Mouse (Mus musculus) brown adipose tissue, adult 24 weeks (tissue): ENCODE data around the gene Tacc3. TPM values are rescaled to one million over a fixed set of nuclear protein-coding genes. Genes with fewer than 3 reads are reported as not detected.

ENCODE experiments used
- H3K27ac ChIP-seq: fragments of 200-500 bp; replicated peaks from 2 replicates; pipeline ENCODE4 v1.5.1; 2012; ENCODE audit warnings: low read depth, mild to moderate bottlenecking, low read length
- H3K4me1 ChIP-seq: fragments of 200-500 bp; 2 replicates; pipeline ENCODE4 v1.6.1; 2012; ENCODE audit warnings: low read length, mixed read lengths; ENCODE audit not compliant: control insufficient read depth, insufficient read depth, insufficient read length
- H3K4me3 ChIP-seq: fragments of 200-500 bp; 2 replicates; pipeline ENCODE4 v1.5.1; 2012; ENCODE audit warnings: low read depth, mild to moderate bottlenecking, low read length, moderate library complexity; ENCODE audit not compliant: insufficient read depth
- polyA plus RNA-seq: library from polyadenylated mRNA; stranded (reverse); fragments of >200 nt; gene quantifications from 2 replicates; pipeline ENCODE4 v1.2.4, GENCODE M21; 2012; ENCODE audit not compliant: missing spikeins, insufficient read depth, insufficient read length

Gene Tacc3
- polyA plus RNA-seq, 1 experiment = 3.3 TPM

- no peak overlapping the region for H3K4me3 ChIP-seq
- peaks cover 3% of the 10 kb centered on the region; the same call in 1 of the 2 replicates for H3K4me1 ChIP-seq
- no peak overlapping the region for H3K27ac ChIP-seq
These were observed 38.5 kb downstream of the Tacc3 start for GRCm38 (mm10) chr5:33696430-33696829.

- Histone ChIP-seq H3K4me1 (peaks cover 3% of the 10 kb centered on the region; the same call in 1 of the 2 replicates), H3K27ac (no peak overlapping the region), H3K4me3 (no peak overlapping the region)
These were observed 39.6 kb downstream of the Tacc3 start for GRCm38 (mm10) chr5:33697534-33697933.

- Histone ChIP-seq H3K4me1 (peaks cover 3% of the 10 kb centered on the region; the same call in 1 of the 2 replicates), H3K27ac (no peak overlapping the region), H3K4me3 (no peak overlapping the region)
These were observed 40.1 kb downstream of the Tacc3 start for GRCm38 (mm10) chr5:33697947-33698512.

GRCm38 (mm10) chr5:33698669-33699068, 40.7 kb downstream of the Tacc3 start:
- no peak overlapping the region for H3K27ac ChIP-seq
- peaks cover 3% of the 10 kb centered on the region; the same call in 1 of the 2 replicates for H3K4me1 ChIP-seq
- H3K4me3 ChIP-seq = no peak overlapping the region

GRCm38 (mm10) chr5:33700010-33700409, 42.1 kb downstream of the Tacc3 start:
- no peak overlapping the region for H3K4me3 ChIP-seq

GRCm38 (mm10) chr5:33701832-33702231, 43.9 kb downstream of the Tacc3 start:
- Histone ChIP-seq H3K27ac (no peak overlapping the region), H3K4me1 (0 out of 2 replicates have a peak, but pooled peaks cover 3% of the 10 kb centered on the region), H3K4me3 (no peak overlapping the region)

More at GRCm38 (mm10) chr5:33700010-33700409, 42.1 kb downstream of the Tacc3 start:
- Histone ChIP-seq H3K4me1 (peaks cover 3% of the 10 kb centered on the region; the same call in 1 of the 2 replicates), H3K27ac (no peak overlapping the region)

- no peak overlapping the region for H3K27ac ChIP-seq
- 0 out of 2 replicates have a peak, but pooled peaks cover 3% of the 10 kb centered on the region for H3K4me1 ChIP-seq
- no peak overlapping the region for H3K4me3 ChIP-seq
These were observed 46.1 kb downstream of the Tacc3 start for GRCm38 (mm10) chr5:33703999-33704398.

- Histone ChIP-seq H3K27ac (no peak overlapping the region), H3K4me1 (0 out of 2 replicates have a peak, but pooled peaks cover 3% of the 10 kb centered on the region), H3K4me3 (no peak overlapping the region)
These were observed 47.1 kb downstream of the Tacc3 start for GRCm38 (mm10) chr5:33704945-33705611.

GRCm38 (mm10) chr5:33705612-33706349, 47.9 kb downstream of the Tacc3 start:
- Histone ChIP-seq H3K4me1 (no peaks in the 10 kb centered on the region), H3K4me3 (no peak overlapping the region), H3K27ac (no peak overlapping the region)

GRCm38 (mm10) chr5:33706350-33706629, 48.4 kb downstream of the Tacc3 start:
- Histone ChIP-seq H3K4me1 (no peaks in the 10 kb centered on the region), H3K27ac (no peak overlapping the region), H3K4me3 (no peak overlapping the region)

GRCm38 (mm10) chr5:33707163-33707562, 49.2 kb downstream of the Tacc3 start:
- H3K4me3 ChIP-seq = no peak overlapping the region
- H3K4me1 ChIP-seq = no peaks in the 10 kb centered on the region
- H3K27ac ChIP-seq = no peak overlapping the region

GRCm38 (mm10) chr5:33709037-33709436, 51.1 kb downstream of the Tacc3 start:
- H3K27ac ChIP-seq = no peak overlapping the region
- no peak overlapping the region for H3K4me3 ChIP-seq
- no peaks in the 10 kb centered on the region for H3K4me1 ChIP-seq

GRCm38 (mm10) chr5:33712550-33712949, 54.6 kb downstream of the Tacc3 start:
- H3K4me3 ChIP-seq = no peak overlapping the region

GRCm38 (mm10) chr5:33715182-33715581, 57.3 kb downstream of the Tacc3 start:
- Histone ChIP-seq H3K27ac (no peak overlapping the region), H3K4me1 (no peaks in the 10 kb centered on the region)

More at GRCm38 (mm10) chr5:33712550-33712949, 54.6 kb downstream of the Tacc3 start:
- no peaks in the 10 kb centered on the region for H3K4me1 ChIP-seq
- H3K27ac ChIP-seq = no peak overlapping the region

GRCm38 (mm10) chr5:33716467-33716866, 58.5 kb downstream of the Tacc3 start:
- Histone ChIP-seq H3K4me1 (no peaks in the 10 kb centered on the region), H3K27ac (no peak overlapping the region), H3K4me3 (no peak overlapping the region)

More at GRCm38 (mm10) chr5:33715182-33715581, 57.3 kb downstream of the Tacc3 start:
- no peak overlapping the region for H3K4me3 ChIP-seq
